Mouse (Mus musculus): ENCODE data around the gene Prtg. TPM values are rescaled to one million over a fixed set of nuclear protein-coding genes. Genes with fewer than 3 reads are reported as not detected.

Prtg gene
- total and polyA plus RNA-seq, 3 experiments = not detected

- no peak overlapping the region for H3K4me3 ChIP-seq (replicated peaks in 1 of 3; ENCODE audit: low read depth in 2 of 3, low read length in 2 of 3, poor library complexity in 1 of 3)
- in situ Hi-C loops (cut with MboI; ENCODE audit: low pct_ligation_motif_present, low pct_unique_long_range_greater_than_20kb, low sequenced_read_pairs) (no loop called here), dilution Hi-C loops (cut with MboI; ENCODE audit: extremely low pct_ligation_motif_present, extremely low pct_unique_long_range_greater_than_20kb, low sequenced_read_pairs) (no loop called here)
- no peak overlapping the region for H3K27ac ChIP-seq (ENCODE audit: insufficient read depth, low read depth)
- no peaks in the 10 kb centered on the region for H3K27me3 ChIP-seq (replicated peaks)
- DNase-seq (ENCODE audit: extremely low read depth) = peak; percentile 59
- no peaks in the 10 kb centered on the region for H3K79me2 ChIP-seq (replicated peaks; ENCODE audit: control insufficient read depth, extremely low read depth, insufficient read depth, poor library complexity, severe bottlenecking)
- H3K4me2 ChIP-seq (ENCODE audit: insufficient read depth, low read depth, poor library complexity, severe bottlenecking) = no peak overlapping the region
- no peaks in the 10 kb centered on the region for H3K4me1 ChIP-seq (ENCODE audit: control insufficient read depth in 1 of 2, insufficient read depth in 2 of 2)
- H3K36me3 ChIP-seq (replicated peaks in 1 of 2; ENCODE audit: control insufficient read depth in 1 of 2, insufficient read depth in 1 of 2, low read length in 1 of 2) = no peaks in the 10 kb centered on the region
- H3K9ac ChIP-seq (ENCODE audit: insufficient read depth, low read depth) = no peak overlapping the region
- TF ChIP-seq UBTF (IDR thresholded peaks at IDR 0.05; ENCODE audit: low read depth, low read length) = no peak
- peak; percentile 89 for TF ChIP-seq RAD21 (IDR thresholded peaks at IDR 0.05; ENCODE audit: low read depth, low read length)
- no peak for TF ChIP-seq TCF12 (IDR thresholded peaks at IDR 0.05; ENCODE audit: low read depth, low read length)
- no peak for TF ChIP-seq POLR2A (IDR thresholded peaks at IDR 0.05; ENCODE audit: low read depth, low read length)
- TF ChIP-seq CTCF (conservative IDR thresholded peaks at IDR 0.05 in 1 of 2, IDR thresholded peaks at IDR 0.05 in 1 of 2; ENCODE audit: low read depth in 2 of 2, low read length in 2 of 2) = peak; percentile 90
- no peak for TF ChIP-seq GABPA (IDR thresholded peaks at IDR 0.05; ENCODE audit: insufficient replicate concordance, low read depth, low read length)
- no peak for TF ChIP-seq POLR2AphosphoS2 (IDR thresholded peaks at IDR 0.05; ENCODE audit: low read depth, low read length)
- TF ChIP-seq JUN (IDR thresholded peaks at IDR 0.05; ENCODE audit: insufficient read depth, low read depth, low read length) = no peak
- TF ChIP-seq MEF2A (IDR thresholded peaks at IDR 0.05; ENCODE audit: borderline replicate concordance, low read depth, low read length) = 0 out of 2 replicates have a peak, but pooled peaks have one; percentile 16
- TF ChIP-seq ELF1 (IDR thresholded peaks at IDR 0.05; ENCODE audit: low read depth, low read length) = no peak
- peak; percentile 86 for TF ChIP-seq SMC3 (IDR thresholded peaks at IDR 0.05; ENCODE audit: low read depth, low read length)
- TF ChIP-seq IRF4 (IDR thresholded peaks at IDR 0.05; ENCODE audit: low read depth, low read length) = no peak
- TF ChIP-seq ZC3H11A (IDR thresholded peaks at IDR 0.05; ENCODE audit: low read depth, low read length) = peak; percentile 11; the same call in 1 of the 2 replicates
- H3K9me3 ChIP-seq (replicated peaks; ENCODE audit: low read length) = no peaks in the 10 kb centered on the region
These were observed 77.3 kb downstream of the Prtg start for GRCm38 (mm10) chr9:72883940-72884339.

GRCm38 (mm10) chr9:72889777-72890176 is 83.1 kb downstream of the Prtg start:
- dilution Hi-C loops (cut with MboI; ENCODE audit: extremely low pct_ligation_motif_present, extremely low pct_unique_long_range_greater_than_20kb, low sequenced_read_pairs) = no loop called here
- Histone ChIP-seq H3K4me2 (ENCODE audit: insufficient read depth, low read depth, poor library complexity, severe bottlenecking) (no peak overlapping the region), H3K9ac (ENCODE audit: insufficient read depth, low read depth) (no peak overlapping the region), H3K27me3 (replicated peaks) (no peaks in the 10 kb centered on the region), H3K27ac (ENCODE audit: insufficient read depth, low read depth) (no peak overlapping the region), H3K9me3 (replicated peaks; ENCODE audit: low read length) (peaks cover under 1% of the 10 kb centered on the region), H3K79me2 (replicated peaks; ENCODE audit: control insufficient read depth, extremely low read depth, insufficient read depth, poor library complexity, severe bottlenecking) (no peaks in the 10 kb centered on the region), H3K36me3 (replicated peaks in 1 of 2; ENCODE audit: control insufficient read depth in 1 of 2, insufficient read depth in 1 of 2, low read length in 1 of 2) (no peaks in the 10 kb centered on the region), H3K4me3 (replicated peaks in 1 of 3; ENCODE audit: low read depth in 2 of 3, low read length in 2 of 3, poor library complexity in 1 of 3) (no peak overlapping the region), H3K4me1 (ENCODE audit: control insufficient read depth in 1 of 2, insufficient read depth in 2 of 2) (no peaks in the 10 kb centered on the region)
- TF ChIP-seq MYC (IDR thresholded peaks at IDR 0.05; ENCODE audit: low read depth, low read length) = no peak
- TF ChIP-seq CHD2 (IDR thresholded peaks at IDR 0.05; ENCODE audit: low read length) = no peak
- peak in 1 of 2 experiments; percentile 67; a peak in 3 of 4 replicates for TF ChIP-seq CTCF (conservative IDR thresholded peaks at IDR 0.05 in 1 of 2, IDR thresholded peaks at IDR 0.05 in 1 of 2; ENCODE audit: low read depth in 2 of 2, low read length in 2 of 2)
- TF ChIP-seq CHD1 (IDR thresholded peaks at IDR 0.05; ENCODE audit: low read depth, low read length) = no peak
- no peak for TF ChIP-seq MAFK (IDR thresholded peaks at IDR 0.05; ENCODE audit: insufficient replicate concordance, low read length)
- peak; percentile 46 for TF ChIP-seq RAD21 (IDR thresholded peaks at IDR 0.05; ENCODE audit: low read depth, low read length)
- no peak for TF ChIP-seq ELF1 (IDR thresholded peaks at IDR 0.05; ENCODE audit: low read depth, low read length)
- no peak for TF ChIP-seq KAT2A (IDR thresholded peaks at IDR 0.05; ENCODE audit: insufficient replicate concordance, low read length)
- no peak for TF ChIP-seq IRF4 (IDR thresholded peaks at IDR 0.05; ENCODE audit: low read depth, low read length)
- peak; percentile 22 for TF ChIP-seq SMC3 (IDR thresholded peaks at IDR 0.05; ENCODE audit: low read depth, low read length)
- in situ Hi-C loops (cut with MboI; ENCODE audit: low pct_ligation_motif_present, low pct_unique_long_range_greater_than_20kb, low sequenced_read_pairs) = no loop called here
- peak; percentile 32 for DNase-seq (ENCODE audit: extremely low read depth)

Data from CH12.LX (cell line).